Mouse (Mus musculus): ENCODE measurements around the gene Tango6. TPM values are rescaled to one million over a fixed set of nuclear protein-coding genes. Genes with fewer than 3 reads are reported as not detected.
A peak's percentile ranks its signal among the peaks of the same experiment; 100 is the strongest.

Tango6 gene
- polyA plus RNA-seq (2015; fragmentation: Nextera tagmentation; extraction: Ambion mirVana) = 5.8 and 6.0 TPM in 2 replicates

GRCm38 (mm10) chr8:106682971-106683668, at the start of gene Tango6:
Gene Tango6, plus strand, starts transcription at chr8:106683068.
- Histone ChIP-seq H3K36me3 (no peaks in the 10 kb centered on the region), H3K4me1 (replicated peaks) (peaks cover 3% of the 10 kb centered on the region; the same call in 1 of the 2 replicates), H3K4me2 (peak within 1 kb of the TSS; percentile 58), H3K9ac (peak within 1 kb of the TSS; percentile 82), H3K9me3 (no peaks in the 10 kb centered on the region), H3K27ac (replicated peaks) (peak within 1 kb of the TSS; percentile 94), H3K27me3 (no peaks in the 10 kb centered on the region), H3K4me3 (peak within 1 kb of the TSS; percentile 77)
- 0% methylated on average over 50 of the region's 50 CpGs for WGBS
- ATAC-seq (ENCODE audit: low read depth) = peak; percentile 98

- Histone ChIP-seq H3K4me3 (no peak overlapping the region), H3K27me3 (no peaks in the 10 kb centered on the region), H3K27ac (replicated peaks) (no peak overlapping the region), H3K4me1 (replicated peaks) (no peaks in the 10 kb centered on the region), H3K9ac (no peak overlapping the region), H3K4me2 (no peak overlapping the region), H3K9me3 (no peaks in the 10 kb centered on the region), H3K36me3 (no peaks in the 10 kb centered on the region)
- no peak for ATAC-seq (ENCODE audit: low read depth)
- 71% methylated on average over 17 of the region's 17 CpGs for WGBS
These were observed 49.3 kb upstream of the Tango6 start for GRCm38 (mm10) chr8:106633361-106634158.

- H3K4me3 ChIP-seq = no peak overlapping the region
- no peaks in the 10 kb centered on the region for H3K4me1 ChIP-seq (replicated peaks)
- no peak for ATAC-seq (ENCODE audit: low read depth)
- H3K36me3 ChIP-seq = no peaks in the 10 kb centered on the region
- WGBS = 40% methylated on average over 5 of the region's 5 CpGs
- H3K9me3 ChIP-seq = no peaks in the 10 kb centered on the region
- no peak overlapping the region for H3K27ac ChIP-seq (replicated peaks)
- H3K4me2 ChIP-seq = no peak overlapping the region
- H3K27me3 ChIP-seq = no peaks in the 10 kb centered on the region
- H3K9ac ChIP-seq = no peak overlapping the region
These were observed 47.6 kb upstream of the Tango6 start for GRCm38 (mm10) chr8:106635284-106635683.

GRCm38 (mm10) chr8:106637446-106637845, 45.4 kb upstream of the Tango6 start:
- ATAC-seq (ENCODE audit: low read depth) = no peak
- WGBS = 69% methylated on average over 4 of the region's 4 CpGs
- no peak overlapping the region for H3K4me3 ChIP-seq
- no peak overlapping the region for H3K27ac ChIP-seq (replicated peaks)
- no peaks in the 10 kb centered on the region for H3K27me3 ChIP-seq
- no peaks in the 10 kb centered on the region for H3K36me3 ChIP-seq
- H3K9me3 ChIP-seq = no peaks in the 10 kb centered on the region
- H3K9ac ChIP-seq = no peak overlapping the region
- H3K4me2 ChIP-seq = no peak overlapping the region
- H3K4me1 ChIP-seq (replicated peaks) = no peaks in the 10 kb centered on the region

GRCm38 (mm10) chr8:106638768-106639295, 44.0 kb upstream of the Tango6 start:
- no peak overlapping the region for H3K27ac ChIP-seq (replicated peaks)
- H3K4me3 ChIP-seq = no peak overlapping the region
- no peaks in the 10 kb centered on the region for H3K4me1 ChIP-seq (replicated peaks)
- no peak overlapping the region for H3K9ac ChIP-seq
- H3K36me3 ChIP-seq = no peaks in the 10 kb centered on the region
- WGBS = 91% methylated on average over 7 of the region's 7 CpGs
- no peaks in the 10 kb centered on the region for H3K9me3 ChIP-seq
- no peak for ATAC-seq (ENCODE audit: low read depth)
- no peak overlapping the region for H3K4me2 ChIP-seq
- no peaks in the 10 kb centered on the region for H3K27me3 ChIP-seq

- Histone ChIP-seq H3K27ac (replicated peaks) (no peak overlapping the region), H3K27me3 (no peaks in the 10 kb centered on the region), H3K4me2 (no peak overlapping the region), H3K9me3 (no peaks in the 10 kb centered on the region), H3K4me1 (replicated peaks) (no peaks in the 10 kb centered on the region), H3K36me3 (no peaks in the 10 kb centered on the region), H3K9ac (no peak overlapping the region), H3K4me3 (no peak overlapping the region)
- WGBS = 93% methylated on average over 7 of the region's 7 CpGs
- no peak for ATAC-seq (ENCODE audit: low read depth)
These were observed 42.7 kb upstream of the Tango6 start for GRCm38 (mm10) chr8:106640212-106640611.

- Histone ChIP-seq H3K36me3 (no peaks in the 10 kb centered on the region), H3K9ac (no peak overlapping the region), H3K4me1 (replicated peaks) (no peaks in the 10 kb centered on the region), H3K4me3 (no peak overlapping the region), H3K27ac (replicated peaks) (no peak overlapping the region), H3K9me3 (no peaks in the 10 kb centered on the region), H3K4me2 (no peak overlapping the region), H3K27me3 (no peaks in the 10 kb centered on the region)
- no peak for ATAC-seq (ENCODE audit: low read depth)
- 89% methylated on average over 5 of the region's 5 CpGs for WGBS
These were observed 41.9 kb upstream of the Tango6 start for GRCm38 (mm10) chr8:106640921-106641320.

- ATAC-seq (ENCODE audit: low read depth) = no peak
- Histone ChIP-seq H3K4me3 (no peak overlapping the region), H3K36me3 (no peaks in the 10 kb centered on the region), H3K9ac (no peak overlapping the region), H3K27me3 (no peaks in the 10 kb centered on the region), H3K4me2 (no peak overlapping the region), H3K27ac (replicated peaks) (no peak overlapping the region), H3K9me3 (no peaks in the 10 kb centered on the region), H3K4me1 (replicated peaks) (no peaks in the 10 kb centered on the region)
- 71% methylated on average over 2 of the region's 2 CpGs for WGBS
These were observed 40.7 kb upstream of the Tango6 start for GRCm38 (mm10) chr8:106642172-106642571.

- H3K4me1 ChIP-seq (replicated peaks) = no peaks in the 10 kb centered on the region
- ATAC-seq (ENCODE audit: low read depth) = no peak
- H3K27me3 ChIP-seq = no peaks in the 10 kb centered on the region
- no peak overlapping the region for H3K4me2 ChIP-seq
- H3K9ac ChIP-seq = no peak overlapping the region
- no peak overlapping the region for H3K27ac ChIP-seq (replicated peaks)
- no peak overlapping the region for H3K4me3 ChIP-seq
- WGBS = 92% methylated on average over 4 of the region's 4 CpGs
- no peaks in the 10 kb centered on the region for H3K9me3 ChIP-seq
- H3K36me3 ChIP-seq = no peaks in the 10 kb centered on the region
These were observed 39.8 kb upstream of the Tango6 start for GRCm38 (mm10) chr8:106643100-106643499.

- H3K4me1 ChIP-seq (replicated peaks) = no peaks in the 10 kb centered on the region
- H3K9ac ChIP-seq = no peak overlapping the region
- no peaks in the 10 kb centered on the region for H3K36me3 ChIP-seq
- WGBS = 70% methylated on average over 3 of the region's 3 CpGs
- ATAC-seq (ENCODE audit: low read depth) = no peak
- no peak overlapping the region for H3K4me2 ChIP-seq
- no peaks in the 10 kb centered on the region for H3K9me3 ChIP-seq
- H3K27me3 ChIP-seq = no peaks in the 10 kb centered on the region
- no peak overlapping the region for H3K27ac ChIP-seq (replicated peaks)
- H3K4me3 ChIP-seq = no peak overlapping the region
These were observed 37.9 kb upstream of the Tango6 start for GRCm38 (mm10) chr8:106644957-106645356.

- Histone ChIP-seq H3K9me3 (no peaks in the 10 kb centered on the region), H3K27ac (replicated peaks) (no peak overlapping the region), H3K27me3 (no peaks in the 10 kb centered on the region), H3K36me3 (no peaks in the 10 kb centered on the region), H3K4me2 (no peak overlapping the region), H3K4me1 (replicated peaks) (no peaks in the 10 kb centered on the region), H3K9ac (no peak overlapping the region), H3K4me3 (no peak overlapping the region)
- ATAC-seq (ENCODE audit: low read depth) = no peak
- WGBS = 95% methylated on average over 2 of the region's 2 CpGs
These were observed 36.7 kb upstream of the Tango6 start for GRCm38 (mm10) chr8:106646153-106646552.

- Histone ChIP-seq H3K27ac (replicated peaks) (no peak overlapping the region), H3K4me1 (replicated peaks) (no peaks in the 10 kb centered on the region), H3K36me3 (no peaks in the 10 kb centered on the region), H3K27me3 (no peaks in the 10 kb centered on the region), H3K4me3 (no peak overlapping the region), H3K4me2 (no peak overlapping the region), H3K9ac (no peak overlapping the region), H3K9me3 (no peaks in the 10 kb centered on the region)
- ATAC-seq (ENCODE audit: low read depth) = no peak
- WGBS = 85% methylated on average over 5 of the region's 5 CpGs
These were observed 36.1 kb upstream of the Tango6 start for GRCm38 (mm10) chr8:106646731-106647130.

Data from neural tube, embryonic 13.5 days (tissue).